Mouse (Mus musculus) bone marrow macrophage, adult 2 months (primary cell): ENCODE data around the gene Defb11. TPM values are rescaled to one million over a fixed set of nuclear protein-coding genes. Genes with fewer than 3 reads are reported as not detected.

ENCODE experiments used
- polyA plus RNA-seq: library from polyadenylated mRNA; stranded (reverse); fragments of >200 nt; gene quantifications from 2 replicates; pipeline ENCODE4 v1.2.4, GENCODE M21; 2012; ENCODE audit not compliant: missing spikeins, insufficient read depth, insufficient read length

Gene Defb11
- polyA plus RNA-seq, 1 experiment, result not detected

Other genes with a start within 250 kb of the Defb11 start
- gene Defa34, start 240.6 kb downstream of the Defb11 start, polyA plus RNA-seq, result not detected in 2 replicates
- gene AY761184, start 202.8 kb downstream of the Defb11 start, polyA plus RNA-seq, result not detected in 2 replicates
- not detected in 2 replicates for gene Defa24, start 171.9 kb downstream of the Defb11 start, polyA plus RNA-seq
- not detected in 2 replicates for gene Defb50, start 82.9 kb downstream of the Defb11 start, polyA plus RNA-seq
- not detected in 2 replicates for gene Defb2, start 66.5 kb downstream of the Defb11 start, polyA plus RNA-seq
- not detected in 2 replicates for gene Defb10, start 47.5 kb downstream of the Defb11 start, polyA plus RNA-seq
- not detected in 2 replicates for gene Defb9, start 21.0 kb downstream of the Defb11 start, polyA plus RNA-seq
- gene Defb15, start 26.3 kb upstream of the Defb11 start, polyA plus RNA-seq, result not detected in 2 replicates
- gene Defb35, start 31.9 kb upstream of the Defb11 start, polyA plus RNA-seq, result not detected in 2 replicates
- gene Defb13, start 40.4 kb upstream of the Defb11 start, polyA plus RNA-seq, result not detected in 2 replicates
- not detected in 2 replicates for gene Fam90a1a, start 52.3 kb upstream of the Defb11 start, polyA plus RNA-seq
- not detected in 2 replicates for gene Ccdc70, start 63.4 kb upstream of the Defb11 start, polyA plus RNA-seq
- 0.12 TPM in 1 of 2 replicates, not detected in the other for gene Atp7b, start 153.9 kb upstream of the Defb11 start, polyA plus RNA-seq
- gene Alg11, start 154.3 kb upstream of the Defb11 start, polyA plus RNA-seq, result 7.7 and 9.3 TPM in 2 replicates
- gene Nek5, start 218.6 kb upstream of the Defb11 start, polyA plus RNA-seq, result not detected in 2 replicates